Mouse (Mus musculus) intestine, embryonic 16.5 days (tissue): ENCODE data around the gene Arhgef12. TPM values are rescaled to one million over a fixed set of nuclear protein-coding genes. Genes with fewer than 3 reads are reported as not detected.

ENCODE experiments used
- ATAC-seq: fragments of 200-750 bp; cut with Nextera tagmentation; 2 replicates; pipeline ENCODE4 v1.8.0; 2017; ENCODE audit warnings: moderate TSS enrichment, moderate library complexity
- H3K27ac ChIP-seq: fragments of 300-500 bp; sonication (generic); 2 replicates; pipeline ENCODE4 v1.5.1; 2014; ENCODE audit warnings: mild to moderate bottlenecking, low read length
- H3K27me3 ChIP-seq: fragments of 300-500 bp; sonication (generic); replicated peaks from 2 replicates; pipeline ENCODE4 v1.6.1; 2014; ENCODE audit warnings: low read length, control low read depth, mixed read lengths; ENCODE audit not compliant: control insufficient read depth, insufficient read depth
- H3K36me3 ChIP-seq: fragments of 300-500 bp; sonication (generic); 2 replicates; pipeline ENCODE4 v1.6.1; 2014; ENCODE audit warnings: low read length, control low read depth; ENCODE audit not compliant: control insufficient read depth, insufficient read depth
- H3K4me1 ChIP-seq: fragments of 300-500 bp; sonication (generic); 2 replicates; pipeline ENCODE4 v1.6.1; 2014; ENCODE audit warnings: low read length, control low read depth, mixed read lengths; ENCODE audit not compliant: control insufficient read depth, insufficient read depth
- H3K4me2 ChIP-seq: fragments of 300-500 bp; sonication (generic); 2 replicates; pipeline ENCODE4 v1.6.1; 2014; ENCODE audit warnings: low read depth, low read length, control low read depth
- H3K4me3 ChIP-seq: fragments of 300-500 bp; sonication (generic); 2 replicates; pipeline ENCODE4 v1.5.1; 2014; ENCODE audit warnings: mild to moderate bottlenecking, low read length
- H3K9ac ChIP-seq: fragments of 300-500 bp; sonication (generic); 2 replicates; pipeline ENCODE4 v1.6.1; 2014; ENCODE audit warnings: low read depth, low read length
- H3K9me3 ChIP-seq: fragments of 300-500 bp; sonication (generic); 2 replicates; pipeline ENCODE4 v1.6.1; 2016; ENCODE audit warnings: low read length, control low read depth; ENCODE audit not compliant: control insufficient read depth
- WGBS: fragments of 180-500 bp; shearing (Covaris S2); extraction: QIAGEN DNeasy Blood & Tissue Kit; methylation state at CpG from one replicate; pipeline ENCODE4 v1.1.7; 2014; 5-methylcytosine and 5-hydroxymethylcytosine counted together
- polyA plus RNA-seq: library from polyadenylated mRNA; unstranded; fragments of >200 nt; fragmentation: Nextera tagmentation; extraction: Ambion mirVana; gene quantifications from 2 replicates; pipeline ENCODE4 v1.2.1, GENCODE M21; 2015

The Arhgef12 gene
- polyA plus RNA-seq, 1 experiment from 2014 or later = 5.6 TPM

DNA sequence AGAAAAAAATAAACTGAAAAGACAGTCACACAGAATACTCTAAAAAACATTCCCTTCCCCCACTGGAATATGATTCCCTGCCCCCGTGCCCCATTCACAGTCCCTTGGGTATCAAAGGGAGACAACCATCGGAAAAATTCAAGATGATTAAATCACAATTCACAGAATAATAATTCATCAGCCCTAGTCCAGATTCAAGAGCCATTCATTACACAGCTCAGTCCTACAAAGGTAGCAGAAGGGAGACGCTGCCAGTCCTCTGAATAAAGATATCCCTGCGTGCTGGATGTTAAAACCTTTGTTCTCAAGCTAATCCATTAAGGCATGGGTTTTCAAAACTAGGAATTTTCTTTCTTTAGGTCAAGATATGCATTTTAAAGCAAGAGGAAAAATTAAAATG is 36.5 kb downstream of the Arhgef12 start:
- WGBS = 65% methylated on average over 4 of the region's 4 CpGs
- no peak overlapping the region for H3K27ac ChIP-seq
- no peaks in the 10 kb centered on the region for H3K27me3 ChIP-seq
- no peaks in the 10 kb centered on the region for H3K9me3 ChIP-seq
- no peak overlapping the region for H3K4me2 ChIP-seq
- H3K36me3 ChIP-seq = no peaks in the 10 kb centered on the region
- no peak for ATAC-seq
- no peak overlapping the region for H3K9ac ChIP-seq
- peaks cover 24% of the 10 kb centered on the region for H3K4me1 ChIP-seq
- no peak overlapping the region for H3K4me3 ChIP-seq

GRCm38 (mm10) chr9:43070153-43070552 is 36.9 kb downstream of the Arhgef12 start:
- H3K27ac ChIP-seq = no peak overlapping the region
- H3K4me3 ChIP-seq = no peak overlapping the region
- no peaks in the 10 kb centered on the region for H3K9me3 ChIP-seq
- no peaks in the 10 kb centered on the region for H3K27me3 ChIP-seq
- ATAC-seq = no peak
- no peak overlapping the region for H3K4me2 ChIP-seq
- H3K9ac ChIP-seq = no peak overlapping the region
- WGBS = 65% methylated on average over 2 of the region's 2 CpGs
- no peaks in the 10 kb centered on the region for H3K36me3 ChIP-seq
- H3K4me1 ChIP-seq = peaks cover 24% of the 10 kb centered on the region

DNA sequence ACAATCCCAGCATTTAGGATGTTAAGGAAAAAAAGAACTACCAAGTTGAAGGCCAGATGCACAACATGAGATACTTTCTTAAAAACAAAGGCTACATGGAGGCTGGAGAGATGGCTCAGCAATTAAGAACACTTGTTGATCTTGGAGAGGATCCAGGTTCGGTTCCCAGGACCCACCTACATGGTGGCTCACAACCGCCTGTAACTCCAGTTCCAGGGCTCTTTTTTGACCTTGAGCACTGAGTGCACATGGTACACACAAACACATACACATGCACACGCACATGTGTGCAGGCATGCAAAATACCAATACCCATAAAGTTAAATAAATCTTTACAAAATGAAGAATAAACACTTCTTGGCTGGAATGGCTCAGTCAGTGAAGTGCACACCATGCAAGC is 39.1 kb downstream of the Arhgef12 start:
- Histone ChIP-seq H3K27ac (no peak overlapping the region), H3K4me3 (no peak overlapping the region), H3K4me2 (no peak overlapping the region), H3K4me1 (peaks cover 20% of the 10 kb centered on the region), H3K9me3 (no peaks in the 10 kb centered on the region), H3K27me3 (no peaks in the 10 kb centered on the region), H3K36me3 (no peaks in the 10 kb centered on the region), H3K9ac (no peak overlapping the region)
- 71% methylated on average over 3 of the region's 3 CpGs for WGBS
- ATAC-seq = no peak

DNA sequence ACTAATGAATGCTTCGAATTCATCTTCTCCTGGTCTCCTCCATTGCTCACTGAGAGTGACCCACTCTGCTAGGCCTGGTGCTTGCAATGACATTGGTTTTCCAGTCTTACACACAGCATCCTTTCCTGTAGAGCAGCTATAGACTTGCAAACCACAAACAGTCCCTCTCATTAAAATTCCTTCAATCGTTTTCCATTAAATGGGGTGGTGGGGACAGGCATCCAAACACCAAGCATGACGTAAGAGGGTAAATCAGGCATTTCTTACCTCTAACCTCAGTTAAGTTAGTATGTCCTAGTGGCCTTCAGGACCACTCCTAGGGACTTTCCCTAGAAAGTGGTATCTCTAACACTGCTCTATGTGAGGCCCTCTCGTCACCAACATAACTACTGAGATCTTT is 41.8 kb downstream of the Arhgef12 start:
- ATAC-seq = no peak

DNA sequence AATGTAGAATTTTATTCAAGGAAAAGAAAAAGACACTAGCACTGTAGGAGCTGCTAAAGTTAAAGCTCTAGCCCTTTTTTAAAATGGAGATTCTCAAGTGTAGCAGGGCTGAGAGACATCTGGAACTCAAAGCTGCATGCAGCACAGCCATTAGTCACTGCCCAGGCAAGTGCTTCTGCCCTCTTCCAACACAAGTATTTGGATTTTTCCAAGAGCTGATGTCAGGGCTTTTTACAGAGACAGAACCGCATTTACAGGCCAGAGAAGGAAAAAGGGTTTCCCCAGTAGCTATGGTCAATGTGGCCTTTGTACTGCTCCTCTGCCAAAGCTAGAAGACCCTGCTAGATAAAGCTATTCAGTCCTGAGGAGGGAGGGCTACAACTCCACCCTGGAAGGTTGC is 45.5 kb downstream of the Arhgef12 start:
- ATAC-seq = no peak
- no peak overlapping the region for H3K4me3 ChIP-seq
- H3K27ac ChIP-seq = peak overlapping the region; percentile 16; the same call in 1 of the 2 replicates
- H3K9me3 ChIP-seq = no peaks in the 10 kb centered on the region
- H3K9ac ChIP-seq = no peak overlapping the region
- no peaks in the 10 kb centered on the region for H3K36me3 ChIP-seq
- WGBS = 54% methylated on average over 1 of the region's 1 CpGs
- H3K4me1 ChIP-seq = no peaks in the 10 kb centered on the region
- no peaks in the 10 kb centered on the region for H3K27me3 ChIP-seq
- no peak overlapping the region for H3K4me2 ChIP-seq

More for the DNA sequence above, 41.8 kb downstream of the Arhgef12 start:
- H3K27ac ChIP-seq = no peak overlapping the region
- 81% methylated on average over 4 of the region's 4 CpGs for WGBS
- no peaks in the 10 kb centered on the region for H3K36me3 ChIP-seq
- H3K4me2 ChIP-seq = no peak overlapping the region
- H3K27me3 ChIP-seq = no peaks in the 10 kb centered on the region
- H3K4me3 ChIP-seq = no peak overlapping the region
- H3K9me3 ChIP-seq = no peaks in the 10 kb centered on the region
- H3K4me1 ChIP-seq = peaks cover 18% of the 10 kb centered on the region
- no peak overlapping the region for H3K9ac ChIP-seq

DNA sequence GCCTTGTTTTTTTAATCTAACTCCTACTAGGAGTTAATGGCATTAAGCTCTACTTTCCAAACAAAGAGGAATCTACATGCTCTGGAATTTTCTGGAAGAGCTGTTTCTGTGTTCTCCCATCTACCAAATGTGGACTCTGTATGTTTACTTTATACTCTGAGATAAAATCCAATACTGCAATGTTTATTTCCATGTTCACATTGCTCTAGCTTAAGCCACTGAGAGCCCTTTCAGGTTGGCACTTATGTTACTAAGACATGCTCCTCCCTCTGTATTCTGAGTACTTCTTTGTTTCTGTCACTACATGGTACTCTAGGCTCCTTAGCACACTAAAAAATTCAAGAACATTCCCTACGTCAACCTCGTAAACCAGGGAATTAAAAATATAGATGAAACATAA is 56.6 kb downstream of the Arhgef12 start:
- no peak overlapping the region for H3K9ac ChIP-seq
- H3K9me3 ChIP-seq = no peaks in the 10 kb centered on the region
- no peak for ATAC-seq
- H3K4me3 ChIP-seq = no peak overlapping the region
- H3K4me1 ChIP-seq = no peaks in the 10 kb centered on the region
- WGBS = 88% methylated on average over 2 of the region's 2 CpGs
- no peaks in the 10 kb centered on the region for H3K36me3 ChIP-seq
- no peak overlapping the region for H3K4me2 ChIP-seq
- H3K27ac ChIP-seq = no peak overlapping the region
- H3K27me3 ChIP-seq = no peaks in the 10 kb centered on the region

DNA sequence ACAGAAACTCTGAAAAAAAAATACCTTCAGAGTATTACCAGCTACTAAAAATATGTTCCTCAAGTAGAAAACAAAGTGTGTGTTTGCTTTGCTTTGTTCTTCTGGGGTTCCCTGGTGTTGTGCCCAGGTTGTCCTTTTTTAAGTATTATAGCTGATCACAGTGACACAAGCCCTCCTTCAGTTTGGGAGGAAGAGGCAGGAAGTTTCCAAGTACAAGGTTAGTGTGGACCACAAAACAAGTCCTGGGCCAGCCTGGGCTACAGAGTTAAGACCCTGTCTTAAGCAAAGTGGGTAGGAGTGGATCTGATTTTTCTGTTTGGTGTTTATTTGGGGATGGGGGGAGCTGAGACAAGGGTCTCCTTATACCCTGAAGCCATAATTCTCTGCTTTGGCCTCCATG is 62.6 kb downstream of the Arhgef12 start:
- no peak for ATAC-seq
- no peak overlapping the region for H3K27ac ChIP-seq
- no peaks in the 10 kb centered on the region for H3K4me1 ChIP-seq

GRCm38 (mm10) chr9:43038466-43038865 is 68.6 kb downstream of the Arhgef12 start:
- no peak for ATAC-seq
- Histone ChIP-seq H3K27me3 (no peaks in the 10 kb centered on the region), H3K4me2 (no peak overlapping the region), H3K4me3 (no peak overlapping the region), H3K27ac (no peak overlapping the region), H3K9ac (no peak overlapping the region), H3K36me3 (no peaks in the 10 kb centered on the region; the same call in 1 of the 2 replicates), H3K4me1 (peaks cover 12% of the 10 kb centered on the region; the same call in 1 of the 2 replicates), H3K9me3 (no peaks in the 10 kb centered on the region)
- WGBS = 66% methylated on average over 8 of the region's 8 CpGs

More for the DNA sequence above, 62.6 kb downstream of the Arhgef12 start:
- H3K27me3 ChIP-seq = no peaks in the 10 kb centered on the region
- no peak overlapping the region for H3K9ac ChIP-seq
- H3K36me3 ChIP-seq = no peaks in the 10 kb centered on the region; the same call in 1 of the 2 replicates
- no peak overlapping the region for H3K4me2 ChIP-seq
- H3K9me3 ChIP-seq = no peaks in the 10 kb centered on the region
- no peak overlapping the region for H3K4me3 ChIP-seq

- Histone ChIP-seq H3K9me3 (no peaks in the 10 kb centered on the region), H3K27me3 (no peaks in the 10 kb centered on the region), H3K9ac (no peak overlapping the region), H3K36me3 (no peaks in the 10 kb centered on the region), H3K4me3 (no peak overlapping the region), H3K4me2 (no peak overlapping the region), H3K27ac (no peak overlapping the region), H3K4me1 (peaks cover 12% of the 10 kb centered on the region; the same call in 1 of the 2 replicates)
- ATAC-seq = no peak
- WGBS = 46% methylated on average over 4 of the region's 4 CpGs
These were observed 71.8 kb downstream of the Arhgef12 start for GRCm38 (mm10) chr9:43035208-43035607.

GRCm38 (mm10) chr9:43034273-43034672 is 72.8 kb downstream of the Arhgef12 start:
- no peak overlapping the region for H3K4me3 ChIP-seq
- H3K9me3 ChIP-seq = no peaks in the 10 kb centered on the region
- H3K4me1 ChIP-seq = peaks cover 12% of the 10 kb centered on the region; the same call in 1 of the 2 replicates
- H3K9ac ChIP-seq = no peak overlapping the region
- H3K27me3 ChIP-seq = no peaks in the 10 kb centered on the region
- H3K27ac ChIP-seq = no peak overlapping the region
- no peaks in the 10 kb centered on the region for H3K36me3 ChIP-seq
- no peak overlapping the region for H3K4me2 ChIP-seq
- ATAC-seq = no peak
